Mouse (Mus musculus) ES-E14 (cell line): Measurements from ENCODE around the gene Pclaf.

Experiments
- CHD2 ChIP-seq: IDR thresholded peaks from 2 replicates; pipeline ENCODE4 v1.6.1; 2014; ENCODE audit warnings: mild to moderate bottlenecking, low read depth, low read length, inconsistent platforms
- HCFC1 ChIP-seq: IDR thresholded peaks from 2 replicates; pipeline ENCODE4 v1.6.1; 2012; ENCODE audit warnings: low read length, inconsistent platforms, borderline replicate concordance; ENCODE audit not compliant: insufficient read depth
- MAFK ChIP-seq: IDR thresholded peaks from 2 replicates; pipeline ENCODE4 v1.6.1; 2014; ENCODE audit warnings: mild to moderate bottlenecking, low read depth, low read length, inconsistent platforms; ENCODE audit not compliant: insufficient read depth
- ZC3H11A ChIP-seq: IDR thresholded peaks from 2 replicates; pipeline ENCODE4 v1.6.1; 2012; ENCODE audit warnings: low read depth, mild to moderate bottlenecking, inconsistent platforms, low read length, borderline replicate concordance
- ZNF384 ChIP-seq: IDR thresholded peaks from 2 replicates; pipeline ENCODE4 v1.6.1; 2012; ENCODE audit warnings: low read depth, low read length, inconsistent platforms

GRCm38 (mm10) chr9:65890143-65890628 is at the start of gene Pclaf:
- TF ChIP-seq ZNF384: no peak
- no peak for TF ChIP-seq CHD2
- no peak for TF ChIP-seq ZC3H11A
- no peak for TF ChIP-seq MAFK
- TF ChIP-seq HCFC1: no peak
